Mouse (Mus musculus): Measurements from ENCODE around the gene Gm43064.
A peak's percentile ranks its signal among the peaks of the same experiment; 100 is the strongest.
"Not testable (repeated sequence)": the region's sequence is repeated elsewhere in the genome, so short reads cannot be mapped to it uniquely, and the experiment has no call there.

The Gm43064 gene

DNA sequence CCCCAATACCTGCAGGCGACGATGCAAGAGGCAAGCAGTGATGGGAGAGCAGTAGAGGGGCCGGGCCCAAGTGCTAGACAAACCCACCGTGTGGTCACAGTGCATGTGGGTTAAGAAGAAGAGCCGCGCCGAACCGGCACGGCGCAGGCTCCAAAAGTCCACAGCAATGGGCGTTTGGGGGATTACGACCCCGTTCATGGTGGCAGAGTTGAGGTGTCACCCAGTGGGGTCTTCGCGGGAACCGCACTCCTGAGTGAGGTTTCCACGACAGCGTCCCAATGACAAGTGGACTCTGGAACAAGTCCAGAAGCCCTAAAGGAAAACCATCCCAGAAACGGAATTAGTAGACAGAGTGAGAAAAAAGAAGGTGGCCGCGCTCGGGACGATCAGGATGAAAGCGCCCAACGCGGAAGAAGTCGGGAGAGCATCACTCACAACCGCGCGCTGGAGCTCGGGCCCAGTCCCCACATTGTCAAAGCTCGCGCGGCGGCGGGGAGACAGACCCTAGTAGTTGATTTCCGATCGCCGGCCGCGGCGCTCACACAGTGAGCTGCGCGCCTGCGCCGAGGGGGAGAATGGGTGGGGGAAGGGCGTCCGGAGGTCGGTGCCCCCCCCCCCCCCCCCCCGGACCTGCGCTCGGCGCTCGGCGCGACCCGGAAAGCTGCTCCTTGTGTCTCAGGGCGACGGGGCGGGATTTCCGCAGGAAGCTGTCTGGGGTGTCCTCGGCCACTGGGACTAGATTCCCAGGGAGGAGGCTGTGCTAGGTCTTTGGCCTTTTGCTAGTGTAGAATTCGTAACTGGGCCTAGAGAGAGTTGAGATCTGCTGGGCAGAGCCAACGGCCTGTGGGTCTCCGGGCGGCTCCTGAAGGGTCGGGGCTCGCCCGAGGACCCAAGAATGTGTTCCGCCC, at the start of gene Gm43064, which contains the start of the genes Dclre1b and Ap4b1:
TSS of gene Gm43064 (plus strand) at position 683 of the 908 bp plus-strand sequence.
TSS of gene Dclre1b (minus strand) at position 554 of the 908 bp plus-strand sequence.
TSS of gene Ap4b1 (plus strand) at position 630 of the 908 bp plus-strand sequence.
- peak; percentile 94 for DNase-seq (ENCODE audit: low read depth, low spot score)

DNA sequence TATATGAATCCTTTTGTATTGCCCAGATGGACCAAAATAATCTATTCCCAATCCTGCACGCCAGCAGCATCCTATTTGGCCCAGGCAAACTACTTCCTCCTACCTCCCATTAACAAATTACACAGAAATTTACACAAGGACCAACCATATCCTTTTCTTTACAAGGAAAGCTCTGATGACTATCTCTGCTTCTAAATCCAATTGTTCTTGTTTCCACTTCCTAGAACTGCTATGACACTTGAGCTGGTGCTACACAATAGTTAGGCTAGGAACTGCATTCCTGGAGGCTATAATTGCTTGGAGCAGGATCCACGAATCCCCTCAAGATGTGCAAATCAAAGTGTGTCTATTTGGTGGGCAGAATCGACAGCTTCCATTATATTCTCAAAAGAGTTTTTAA, 42.6 kb upstream of the Gm43064 start:
- DNase-seq (ENCODE audit: low read depth, low spot score), result no peak

DNA sequence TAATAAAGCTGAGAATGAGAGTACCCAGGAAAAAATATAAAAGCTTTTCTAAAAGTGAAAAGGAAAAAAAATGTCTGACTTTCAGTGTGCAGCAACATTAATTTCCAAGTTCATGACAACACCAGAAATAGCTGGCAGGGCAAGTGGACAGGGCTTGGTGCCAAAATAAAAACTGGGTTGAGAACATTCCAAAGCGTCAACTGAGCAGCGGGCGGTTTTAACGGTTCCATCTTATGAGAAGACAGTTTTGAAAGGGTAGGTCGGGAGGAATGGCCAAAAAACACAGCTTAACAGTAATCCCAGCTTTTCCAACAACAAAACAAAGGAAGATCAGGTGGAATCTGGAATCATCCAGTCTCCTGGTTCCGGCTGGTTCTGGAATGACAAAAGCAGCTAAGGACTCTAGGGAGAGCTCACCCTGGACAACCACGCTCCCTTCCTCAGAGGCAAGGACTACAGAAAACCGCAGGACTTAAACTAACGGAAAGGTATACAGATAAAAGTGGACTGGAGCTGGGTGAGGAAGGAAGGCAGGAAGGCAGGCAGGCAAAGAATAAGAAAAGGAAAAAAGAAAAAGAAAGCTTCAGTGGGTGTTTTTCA, 37.7 kb upstream of the Gm43064 start:
- peak; percentile 72 for DNase-seq (ENCODE audit: low read depth, low spot score)

DNA sequence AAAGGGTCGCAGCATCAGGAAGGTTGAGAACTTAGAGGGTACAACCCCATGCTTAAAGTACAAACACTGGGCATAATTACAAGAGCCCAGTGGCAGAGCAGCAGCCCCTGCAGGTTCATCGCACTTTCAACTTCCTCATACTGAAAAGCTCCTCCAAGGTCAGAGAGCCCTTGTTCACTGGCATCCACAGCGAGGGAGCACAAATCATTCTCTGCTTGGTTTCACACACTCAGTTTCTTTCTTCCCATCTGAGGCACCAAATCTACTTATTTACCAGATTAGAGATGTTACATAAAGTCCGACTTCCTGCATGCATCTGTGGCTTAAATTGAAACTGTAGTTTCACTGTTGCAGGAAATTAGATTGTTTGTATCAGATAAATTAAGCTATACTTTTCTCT, 36.5 kb upstream of the Gm43064 start:
- no peak for DNase-seq (ENCODE audit: low read depth, low spot score)

DNA sequence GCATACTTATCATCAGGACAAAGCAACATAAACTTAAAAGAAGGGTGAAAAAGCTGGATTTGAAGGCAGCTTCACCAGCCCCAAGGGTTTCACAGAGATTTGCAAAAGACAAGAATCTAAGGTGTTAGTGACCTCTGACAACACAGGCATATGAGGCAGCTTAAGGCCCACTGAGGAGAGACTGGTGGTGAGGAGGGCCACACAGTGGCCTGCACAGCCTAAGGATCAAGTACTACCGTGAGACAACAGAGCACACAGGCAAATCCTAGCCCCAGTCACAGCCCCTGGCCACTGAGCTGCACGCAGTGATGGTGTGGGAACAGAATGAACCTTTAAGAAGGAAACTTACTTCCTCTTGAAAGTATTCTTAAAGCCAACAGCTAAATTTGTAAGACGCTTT, 35.9 kb upstream of the Gm43064 start:
- no peak for DNase-seq (ENCODE audit: low read depth, low spot score)

DNA sequence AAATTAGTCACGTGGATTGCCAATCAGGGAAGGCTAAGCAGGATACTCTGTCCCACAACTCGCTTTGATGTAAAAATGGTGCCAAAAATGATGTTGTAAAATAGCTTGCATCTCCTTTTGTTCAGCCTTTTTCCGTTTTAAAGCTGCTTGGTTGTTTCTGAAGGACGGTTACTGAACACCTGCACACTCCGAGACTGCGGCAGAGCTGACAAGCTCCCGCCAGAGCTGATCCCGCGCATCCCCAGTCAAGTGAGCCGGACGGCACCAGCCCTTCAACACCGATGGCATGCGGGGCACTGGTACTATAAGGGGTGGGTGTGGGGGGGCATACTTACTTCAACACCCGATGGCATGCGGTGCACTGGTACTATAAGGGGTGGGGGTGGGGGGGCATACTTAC, 35.4 kb upstream of the Gm43064 start:
- no peak for DNase-seq (ENCODE audit: low read depth, low spot score)

DNA sequence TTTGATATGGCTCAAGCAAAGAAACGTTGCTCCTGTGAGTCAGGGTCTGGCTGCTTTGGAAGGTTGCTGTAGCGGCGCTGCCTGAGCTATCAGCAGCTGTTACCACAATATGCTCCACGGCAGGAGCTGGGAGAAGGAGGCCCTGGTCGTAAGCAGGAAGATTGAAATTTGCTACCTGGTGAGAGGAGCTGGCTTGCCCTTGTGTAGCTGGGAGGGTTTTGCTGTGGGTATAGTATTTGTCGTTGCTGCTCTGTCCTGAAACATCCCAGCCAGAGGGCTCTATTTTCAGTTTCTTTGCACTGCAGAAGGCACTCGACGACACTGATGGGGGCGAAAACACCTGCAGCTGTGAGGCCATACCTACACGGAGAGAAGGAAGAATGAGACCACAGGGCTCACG, 31.4 kb upstream of the Gm43064 start:
- no peak for DNase-seq (ENCODE audit: low read depth, low spot score)

DNA sequence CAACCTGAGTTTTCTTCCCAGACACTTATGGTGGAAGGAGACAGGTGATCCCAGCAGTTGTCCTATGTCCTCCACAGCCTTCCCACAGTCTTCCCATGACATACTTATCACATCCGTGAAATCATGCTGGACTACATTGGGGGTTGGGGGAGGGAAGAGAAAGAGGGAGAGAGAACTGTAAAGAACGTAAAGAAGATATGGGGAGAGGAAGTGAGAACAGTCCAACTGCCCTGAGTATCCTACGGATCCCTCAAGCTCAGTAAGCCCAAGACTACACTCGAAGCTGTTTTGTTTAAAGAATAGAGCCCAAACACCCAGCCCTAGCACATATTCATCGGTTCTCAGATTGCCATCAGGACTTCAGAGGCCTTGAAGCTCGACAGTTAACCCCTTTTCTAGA, 30.7 kb upstream of the Gm43064 start:
- no peak for DNase-seq (ENCODE audit: low read depth, low spot score)

DNA sequence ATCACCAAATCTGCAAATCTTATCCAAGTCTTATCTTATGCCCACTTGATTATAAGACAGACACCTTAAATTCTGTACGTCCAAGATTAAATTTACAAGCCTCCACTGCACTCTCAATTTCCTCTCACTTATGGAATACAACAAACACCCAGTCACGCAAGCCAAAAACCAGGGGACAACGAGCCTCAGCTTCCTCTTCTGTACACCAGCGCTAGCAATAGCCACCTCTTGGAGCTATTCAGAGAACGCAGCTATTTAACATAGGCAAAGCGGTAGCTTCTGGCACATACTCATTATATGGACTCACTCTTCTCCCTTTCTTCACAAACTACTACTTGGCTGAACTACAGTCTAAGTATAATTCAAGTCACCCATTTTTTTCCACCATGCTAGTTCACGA, 30.2 kb upstream of the Gm43064 start:
- DNase-seq (ENCODE audit: low read depth, low spot score), result no peak

DNA sequence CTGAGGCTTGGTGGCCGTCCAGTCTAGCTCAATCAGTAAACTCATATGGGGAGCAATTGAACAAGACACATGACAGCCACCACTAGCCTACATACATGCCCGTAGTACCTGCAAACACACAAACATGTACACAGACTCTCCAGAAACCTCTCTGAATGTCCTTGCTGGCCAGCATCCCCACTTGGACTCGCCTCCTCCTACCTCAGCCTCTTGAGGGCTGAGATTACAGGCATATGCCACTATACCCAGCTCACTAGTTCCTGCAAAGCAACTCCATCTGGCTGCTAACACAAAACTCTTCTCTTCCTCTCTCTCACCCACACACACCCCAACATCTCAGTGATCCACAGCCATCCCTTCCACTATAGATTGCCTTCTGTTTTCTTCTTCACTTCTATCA, 29.1 kb upstream of the Gm43064 start:
- no peak for DNase-seq (ENCODE audit: low read depth, low spot score)

DNA sequence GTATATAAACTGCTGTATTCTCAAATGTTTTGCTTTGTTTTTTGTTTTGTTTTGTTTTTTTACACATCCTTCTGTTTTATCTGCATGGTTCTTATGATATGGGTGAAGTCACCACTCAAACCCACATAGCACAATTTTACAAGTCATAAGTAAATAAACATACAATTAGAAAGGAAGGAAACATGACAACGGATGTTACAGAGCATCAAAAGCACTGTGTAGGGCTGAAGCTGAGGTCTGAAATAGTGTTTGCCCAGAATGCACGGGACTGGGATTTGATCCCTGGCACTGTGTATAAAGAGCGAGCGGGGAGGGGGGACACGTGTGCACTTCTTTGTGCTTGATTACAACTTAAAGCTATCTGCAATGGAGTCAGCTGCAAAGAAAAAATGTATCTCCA, 28.6 kb upstream of the Gm43064 start:
- no peak for DNase-seq (ENCODE audit: low read depth, low spot score)

DNA sequence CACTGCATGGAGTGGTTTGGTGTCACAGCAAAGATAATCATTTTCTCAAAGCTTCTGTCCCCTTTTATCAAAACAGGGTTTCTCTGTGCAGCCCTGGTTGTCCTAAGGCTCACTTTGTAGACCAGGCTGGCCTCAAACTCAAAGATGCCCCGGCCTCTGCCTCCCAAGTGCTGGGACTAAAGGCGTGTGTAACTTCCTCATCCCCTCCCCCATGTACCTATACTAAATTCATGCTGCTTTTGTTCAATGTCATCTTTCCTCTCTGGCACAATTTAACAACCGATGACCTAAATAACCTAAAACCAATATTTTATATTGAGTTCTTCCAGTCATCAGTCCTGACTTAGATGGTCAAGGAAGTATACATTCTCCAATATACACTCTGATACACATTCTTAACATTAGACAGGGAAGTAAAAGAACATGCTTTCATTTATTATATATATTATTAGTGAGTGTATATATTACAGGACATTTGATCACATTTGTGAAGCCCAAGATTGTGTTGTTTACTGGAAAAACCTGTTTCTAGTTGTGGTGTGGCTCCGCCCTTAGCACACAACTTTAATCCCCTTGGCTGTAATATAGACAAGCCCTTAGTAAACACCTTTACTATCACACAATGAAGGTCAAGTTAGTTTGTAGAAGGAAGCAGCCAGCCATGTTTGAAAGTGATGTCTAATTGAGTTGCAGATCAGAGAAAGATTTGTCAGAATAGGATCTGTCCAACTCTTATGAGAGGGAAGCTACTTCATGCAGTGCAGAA, 26.3 kb upstream of the Gm43064 start:
- no peak for DNase-seq (ENCODE audit: low read depth, low spot score)

DNA sequence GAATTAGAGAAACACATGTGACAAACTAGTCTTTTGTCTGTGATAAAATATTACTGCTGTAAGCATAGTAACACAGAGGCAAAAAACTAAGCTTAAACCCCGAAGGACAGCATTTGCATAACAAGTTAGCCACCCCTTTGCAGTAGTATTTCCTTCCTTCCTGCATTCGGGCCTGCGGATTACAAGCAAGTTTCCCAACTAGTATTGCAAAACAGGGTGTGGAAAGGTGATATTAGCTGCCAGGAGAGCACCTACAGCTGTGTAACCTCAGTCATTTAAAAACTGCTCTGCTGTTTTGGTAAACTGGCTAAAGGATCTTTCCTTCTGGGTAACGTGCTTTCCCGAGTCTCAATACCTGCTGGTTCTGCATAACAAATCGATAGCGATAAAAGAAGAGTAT, 22.1 kb upstream of the Gm43064 start:
- no peak for DNase-seq (ENCODE audit: low read depth, low spot score)

DNA sequence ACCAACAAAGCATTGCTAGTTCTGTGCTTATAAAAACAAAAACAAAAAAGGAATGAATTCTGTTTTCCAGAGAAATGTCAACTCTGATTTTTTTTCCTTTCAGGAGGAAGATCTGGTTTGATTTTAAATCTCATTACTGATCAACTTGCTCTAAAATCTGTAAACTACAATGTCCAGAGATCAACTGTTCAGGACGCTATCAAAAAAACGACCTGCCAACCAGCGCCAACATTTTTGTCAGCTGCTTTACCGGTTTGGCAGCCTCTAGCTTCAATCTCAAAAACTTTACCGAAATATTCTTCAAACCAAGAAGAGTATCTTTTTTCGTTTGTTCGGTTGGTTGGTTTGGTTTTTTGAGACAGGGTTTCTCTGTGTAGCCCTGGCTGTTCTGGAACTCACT, 20.3 kb upstream of the Gm43064 start:
- no peak for DNase-seq (ENCODE audit: low read depth, low spot score)

DNA sequence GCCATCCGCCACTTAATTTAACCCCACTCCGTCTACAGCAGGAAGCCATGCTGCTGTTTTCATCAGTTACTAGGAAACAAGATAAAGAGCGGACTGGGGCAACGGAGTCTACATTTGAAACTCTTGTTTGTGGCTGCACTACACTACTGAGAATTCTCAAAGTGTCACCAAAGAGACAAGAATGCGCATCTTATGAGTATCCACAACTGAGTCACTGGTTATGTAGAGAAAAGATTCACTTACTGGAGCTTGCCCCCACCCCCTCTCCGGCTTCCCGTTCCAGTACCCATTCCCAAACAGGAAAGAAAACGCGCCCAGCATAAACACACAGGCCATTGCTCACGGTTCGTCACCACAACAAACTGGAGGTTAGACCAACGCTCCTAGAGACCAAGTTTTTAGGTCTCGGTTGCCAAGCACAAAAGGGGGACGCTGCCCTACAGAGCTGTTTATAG, 19.5 kb upstream of the Gm43064 start:
- no peak for DNase-seq (ENCODE audit: low read depth, low spot score)

DNA sequence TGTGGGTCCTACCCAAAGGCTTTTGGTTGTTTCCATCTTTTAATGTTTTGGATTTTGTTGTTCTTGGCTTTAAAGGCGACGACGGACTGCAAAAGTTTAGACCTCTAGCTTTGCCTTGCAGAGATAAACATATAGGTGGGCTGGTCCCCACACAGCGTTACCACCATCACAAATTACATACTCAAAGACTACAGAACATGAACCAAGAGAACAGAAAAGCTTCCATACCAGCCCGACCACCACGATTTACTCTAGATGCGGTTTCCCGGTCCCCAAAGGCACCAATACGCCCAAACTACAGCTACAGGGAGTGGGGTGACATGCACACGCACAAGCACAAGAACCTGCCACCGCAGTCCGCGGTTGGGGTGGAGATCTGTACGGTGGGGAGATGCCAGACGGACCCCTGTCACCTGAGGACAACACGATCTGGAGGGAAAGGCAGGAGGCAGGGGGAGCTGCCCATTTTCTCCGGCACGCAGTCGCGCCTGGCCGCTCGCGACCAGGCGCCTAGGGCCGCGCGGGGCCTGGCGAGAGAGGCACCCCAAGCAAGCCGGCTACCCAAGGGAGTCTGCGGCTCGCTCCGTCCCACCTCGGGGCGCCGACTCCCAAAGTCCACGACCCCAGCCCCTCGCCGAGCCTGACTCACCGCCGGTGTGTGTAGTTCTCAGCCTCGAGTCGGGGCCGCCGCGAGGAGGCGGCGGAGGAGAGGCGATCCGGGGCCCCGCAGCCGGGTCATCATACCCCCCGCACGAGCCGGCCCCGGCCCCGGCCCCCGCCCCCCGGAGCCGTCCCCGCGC, 18.8 kb upstream of the Gm43064 start:
- no peak for DNase-seq (ENCODE audit: low read depth, low spot score)

DNA sequence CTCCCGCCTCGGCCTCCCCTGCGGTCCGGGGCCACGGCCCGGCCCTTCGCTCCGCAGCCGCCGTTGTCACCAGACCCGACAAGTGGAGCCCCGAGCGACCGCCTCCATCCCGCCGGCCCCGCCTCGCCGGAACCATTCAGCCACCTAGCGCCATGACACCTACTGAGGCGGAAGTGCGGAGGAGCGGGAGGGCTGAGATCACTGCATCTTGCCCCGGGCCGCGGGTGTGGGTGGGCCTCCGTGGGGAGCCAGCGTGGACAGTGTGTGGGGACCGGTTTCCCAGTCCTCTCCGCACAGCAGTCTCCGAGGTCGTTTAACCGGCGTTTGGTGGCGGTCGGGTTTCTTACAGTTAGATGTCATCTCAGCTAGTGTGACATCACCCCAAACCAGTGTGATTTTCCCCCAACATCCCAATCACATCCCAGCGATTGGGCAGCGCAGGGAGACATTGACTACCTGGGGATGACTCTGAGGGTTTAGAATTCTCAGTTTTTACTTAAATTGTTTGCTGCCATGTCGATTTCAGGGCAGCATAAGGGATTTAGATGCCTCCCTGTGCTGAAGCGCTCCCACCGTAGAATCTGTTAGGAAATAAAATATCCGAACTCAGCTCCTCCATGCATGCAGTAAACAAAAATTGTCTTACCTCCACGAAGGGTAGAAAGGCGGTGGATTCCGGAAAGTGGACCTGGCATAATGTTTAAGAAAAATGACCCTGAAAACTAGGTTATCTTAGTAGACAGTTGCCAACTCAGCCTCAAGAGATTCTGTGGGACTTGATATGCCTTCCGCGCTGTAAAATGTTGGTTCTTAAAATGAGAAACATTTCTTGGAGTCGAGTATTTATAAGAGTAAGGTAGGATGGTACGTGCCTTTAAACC, 17.9 kb upstream of the Gm43064 start, which contains the start of gene Hipk1:
TSS of gene Hipk1 (minus strand) at position 334 of the 881 bp plus-strand sequence.
- peak; percentile 86 for DNase-seq (ENCODE audit: low read depth, low spot score)

DNA sequence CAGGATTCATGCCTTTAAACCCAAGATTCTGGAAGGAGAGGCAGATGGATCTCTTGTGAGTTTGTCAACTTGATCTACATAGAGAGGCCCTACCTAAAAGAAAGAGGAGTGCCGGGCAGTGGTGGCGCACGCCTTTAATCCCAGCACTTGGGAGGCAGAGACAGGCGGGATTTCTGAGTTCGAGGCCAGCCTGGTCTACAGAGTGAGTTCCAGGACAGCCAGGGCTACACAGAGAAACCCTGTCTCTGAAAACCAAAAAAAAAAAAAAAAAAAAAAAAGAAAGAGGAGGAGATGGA, 17.3 kb upstream of the Gm43064 start:
- not testable (repeated sequence) for DNase-seq (ENCODE audit: low read depth, low spot score)

DNA sequence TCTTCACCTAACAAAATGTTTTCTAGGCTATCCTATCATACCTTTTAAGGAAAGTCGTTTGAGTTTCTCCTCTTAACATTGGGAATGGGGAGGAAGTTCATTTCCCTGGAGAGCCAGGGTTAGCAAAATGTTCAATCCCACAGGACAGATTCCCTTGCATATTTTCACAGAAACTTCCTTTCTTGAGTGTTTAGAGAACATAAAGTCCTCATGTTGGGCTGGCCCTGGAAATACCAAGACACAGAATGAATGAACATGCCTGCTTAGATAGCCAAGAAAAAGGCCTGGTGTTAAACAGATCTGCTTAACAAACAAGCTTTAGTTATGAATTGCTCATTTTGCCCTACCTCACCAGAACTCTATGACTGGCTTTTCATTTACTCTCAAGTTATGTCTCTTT, 16.8 kb upstream of the Gm43064 start:
- no peak for DNase-seq (ENCODE audit: low read depth, low spot score)

DNA sequence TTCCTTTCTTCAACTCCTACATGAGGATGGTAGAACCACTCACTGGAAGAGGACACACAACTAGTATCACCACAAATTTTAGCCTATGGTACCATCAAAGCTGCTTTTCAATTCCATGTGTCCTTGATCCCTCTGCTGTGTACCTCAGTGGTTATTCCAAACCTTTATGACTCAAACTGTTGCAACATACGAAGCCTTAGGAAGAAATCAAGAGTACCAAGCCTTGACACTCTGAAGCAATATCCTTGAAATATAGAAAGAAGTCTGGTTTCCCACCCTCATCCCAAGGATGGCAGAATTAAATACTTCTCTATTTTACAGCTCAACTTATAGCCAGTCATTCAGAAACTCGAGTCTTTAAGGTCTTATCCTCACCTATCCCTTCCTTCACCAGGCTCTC, 13.0 kb upstream of the Gm43064 start:
- no peak for DNase-seq (ENCODE audit: low read depth, low spot score)

Data from skeletal muscle tissue, adult 2 months (tissue).